Mouse (Mus musculus): ENCODE measurements around the gene Ctsd. TPM values are rescaled to one million over a fixed set of nuclear protein-coding genes. Genes with fewer than 3 reads are reported as not detected.

Gene Ctsd
- polyA plus RNA-seq (2017; shearing (Covaris generic)) = 304 TPM

DNA sequence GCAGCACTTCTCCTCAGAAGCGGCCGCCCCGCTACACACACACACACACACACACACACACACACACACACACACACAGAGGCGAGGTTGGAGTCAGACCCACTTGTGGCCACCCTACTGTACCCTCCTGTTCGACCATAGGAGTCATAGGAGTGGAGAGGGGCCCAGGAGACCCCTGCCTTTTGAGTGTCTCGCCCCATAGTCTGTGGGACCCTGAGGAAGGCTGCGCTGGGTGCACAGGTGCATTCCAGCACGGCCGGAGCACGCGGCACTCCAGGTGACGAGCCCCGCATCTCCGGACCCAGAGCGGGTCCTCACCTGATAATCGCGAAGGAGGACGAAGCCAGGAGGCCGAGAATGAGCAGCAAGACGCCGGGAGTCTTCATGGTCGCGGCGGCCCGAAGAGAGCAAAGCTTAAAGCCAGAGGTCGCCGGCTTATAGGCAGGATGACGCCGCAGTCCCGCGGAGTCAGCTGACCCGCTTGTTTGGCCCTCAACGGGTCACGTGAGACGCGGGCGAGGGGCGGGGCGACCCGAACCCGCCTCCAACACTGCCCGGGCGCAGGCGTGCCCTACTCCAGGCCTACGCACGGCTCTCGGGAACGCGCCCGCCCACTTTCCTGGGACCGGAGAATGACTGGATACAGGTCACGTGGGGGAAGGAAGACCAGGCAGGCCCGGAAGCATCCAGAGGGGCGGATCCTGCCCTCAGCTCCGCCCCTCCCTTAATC lies at the start of gene Ctsd:
Gene Ctsd (minus strand): TSS at position 620 of the 730 bp plus-strand sequence.

GRCm38 (mm10) chr7:142434137-142434865 lies 46.5 kb upstream of the Ctsd start, which contains the start of gene Syt8:
TSS of gene Syt8 (plus strand) at chr7:142434850.

GRCm38 (mm10) chr7:142382567-142382966 lies 5.3 kb downstream of the Ctsd start, which contains the start of gene Gm49369:
TSS of gene Gm49369 (minus strand) at chr7:142382667.

GRCm38 (mm10) chr7:142373641-142374412 lies 14.0 kb downstream of the Ctsd start, which contains the start of gene Ifitm10:
TSS of gene Ifitm10 (minus strand) at chr7:142373753.

Other genes starting within 250 kb of the Ctsd start
- gene Gm45337, start 243.4 kb downstream of the Ctsd start, polyA plus RNA-seq (2017; shearing (Covaris generic)) = not detected
- gene Gm29735, start 230.9 kb downstream of the Ctsd start, polyA plus RNA-seq (2017; shearing (Covaris generic)) = not detected
- gene Gm4553, start 222.3 kb downstream of the Ctsd start, polyA plus RNA-seq (2017; shearing (Covaris generic)) = not detected
- not detected for gene Krtap5-2, start 212.0 kb downstream of the Ctsd start, polyA plus RNA-seq (2017; shearing (Covaris generic))
- gene Gm10153, start 197.6 kb downstream of the Ctsd start, polyA plus RNA-seq (2017; shearing (Covaris generic)) = not detected
- gene Krtap5-3, start 186.7 kb downstream of the Ctsd start, polyA plus RNA-seq (2017; shearing (Covaris generic)) = not detected
- not detected for gene Gm7579, start 176.2 kb downstream of the Ctsd start, polyA plus RNA-seq (2017; shearing (Covaris generic))
- gene Krtap5-5, start 158.1 kb downstream of the Ctsd start, polyA plus RNA-seq (2017; shearing (Covaris generic)) = not detected
- not detected for gene Gm40460, start 147.0 kb downstream of the Ctsd start, polyA plus RNA-seq (2017; shearing (Covaris generic))
- gene Gm2431, start 129.7 kb downstream of the Ctsd start, polyA plus RNA-seq (2017; shearing (Covaris generic)) = not detected
- not detected for gene Gm4559, start 113.7 kb downstream of the Ctsd start, polyA plus RNA-seq (2017; shearing (Covaris generic))
- gene Krtap5-1, start 90.9 kb downstream of the Ctsd start, polyA plus RNA-seq (2017; shearing (Covaris generic)) = not detected
- not detected for gene Krtap5-4, start 84.5 kb downstream of the Ctsd start, polyA plus RNA-seq (2017; shearing (Covaris generic))
- gene Ifitm10, start 14.3 kb downstream of the Ctsd start, polyA plus RNA-seq (2017; shearing (Covaris generic)) = 24.4 TPM
- 12.8 TPM for gene Gm49369, start 5.4 kb downstream of the Ctsd start, polyA plus RNA-seq (2017; shearing (Covaris generic))
- gene Syt8, start 46.8 kb upstream of the Ctsd start, polyA plus RNA-seq (2017; shearing (Covaris generic)) = not detected
- gene Tnni2, start 53.8 kb upstream of the Ctsd start, polyA plus RNA-seq (2017; shearing (Covaris generic)) = not detected
- gene Lsp1, start 72.8 kb upstream of the Ctsd start, polyA plus RNA-seq (2017; shearing (Covaris generic)) = 942 TPM
- gene Tnnt3, start 110.8 kb upstream of the Ctsd start, polyA plus RNA-seq (2017; shearing (Covaris generic)) = 1.2 TPM
- 9.9 TPM for gene Mrpl23, start 144.6 kb upstream of the Ctsd start, polyA plus RNA-seq (2017; shearing (Covaris generic))